Mouse (Mus musculus): ENCODE data around the gene Auts2. TPM values are rescaled to one million over a fixed set of nuclear protein-coding genes. Genes with fewer than 3 reads are reported as not detected.

Auts2 gene
- polyA plus RNA-seq, 2 experiments, result 38.3 to 50.8 TPM

GRCm38 (mm10) chr5:132299716-132300115 lies 243.4 kb downstream of the Auts2 start:
- H3K27me3 ChIP-seq (ENCODE audit: control insufficient read depth, insufficient read depth, low read length), result no peaks in the 10 kb centered on the region
- TF ChIP-seq POLR2A (IDR thresholded peaks at IDR 0.05; ENCODE audit: borderline replicate concordance, extremely low read depth, insufficient read depth, insufficient read length), result no peak
- no peak overlapping the region for H3K4me3 ChIP-seq (replicated peaks; ENCODE audit: low read length)
- no peak overlapping the region for H3K27ac ChIP-seq (replicated peaks; ENCODE audit: low read depth, low read length)
- no peaks in the 10 kb centered on the region; the same call in 1 of the 2 replicates for H3K4me1 ChIP-seq (ENCODE audit: control insufficient read depth, insufficient read depth, low read length)
- DNase-seq (ENCODE audit: low spot score), result no peak
- H3K4me2 ChIP-seq (replicated peaks; ENCODE audit: low read depth, low read length, severe bottlenecking), result no peak overlapping the region
- no peak overlapping the region for H3K9ac ChIP-seq (ENCODE audit: low read depth, low read length, severe bottlenecking)
- WGBS, result 83% methylated on average over 4 of the region's 4 CpGs
- H3K36me3 ChIP-seq (ENCODE audit: control insufficient read depth, insufficient read depth, low read length), result no peaks in the 10 kb centered on the region
- no peaks in the 10 kb centered on the region for H3K9me3 ChIP-seq (ENCODE audit: control insufficient read depth, low read length)
- ATAC-seq (ENCODE audit: low FRiP score, low read depth), result no peak

GRCm38 (mm10) chr5:132298996-132299395 lies 244.1 kb downstream of the Auts2 start:
- Histone ChIP-seq H3K36me3 (ENCODE audit: control insufficient read depth, insufficient read depth, low read length) (no peaks in the 10 kb centered on the region), H3K9me3 (ENCODE audit: control insufficient read depth, low read length) (no peaks in the 10 kb centered on the region), H3K4me1 (ENCODE audit: control insufficient read depth, insufficient read depth, low read length) (no peaks in the 10 kb centered on the region; the same call in 1 of the 2 replicates), H3K4me3 (replicated peaks; ENCODE audit: low read length) (no peak overlapping the region), H3K4me2 (replicated peaks; ENCODE audit: low read depth, low read length, severe bottlenecking) (no peak overlapping the region), H3K27ac (replicated peaks; ENCODE audit: low read depth, low read length) (no peak overlapping the region), H3K27me3 (ENCODE audit: control insufficient read depth, insufficient read depth, low read length) (no peaks in the 10 kb centered on the region), H3K9ac (ENCODE audit: low read depth, low read length, severe bottlenecking) (no peak overlapping the region)
- DNase-seq (ENCODE audit: low spot score) (no peak), ATAC-seq (ENCODE audit: low FRiP score, low read depth) (no peak)
- no peak for TF ChIP-seq POLR2A (IDR thresholded peaks at IDR 0.05; ENCODE audit: borderline replicate concordance, extremely low read depth, insufficient read depth, insufficient read length)

GRCm38 (mm10) chr5:132297309-132297708 lies 245.8 kb downstream of the Auts2 start:
- H3K4me1 ChIP-seq (ENCODE audit: control insufficient read depth, insufficient read depth, low read length), result no peaks in the 10 kb centered on the region; the same call in 1 of the 2 replicates
- H3K9me3 ChIP-seq (ENCODE audit: control insufficient read depth, low read length), result no peaks in the 10 kb centered on the region
- ATAC-seq (ENCODE audit: low FRiP score, low read depth) (no peak), DNase-seq (ENCODE audit: low spot score) (no peak)
- no peak for TF ChIP-seq POLR2A (IDR thresholded peaks at IDR 0.05; ENCODE audit: borderline replicate concordance, extremely low read depth, insufficient read depth, insufficient read length)
- no peak overlapping the region for H3K27ac ChIP-seq (replicated peaks; ENCODE audit: low read depth, low read length)
- H3K4me3 ChIP-seq (replicated peaks; ENCODE audit: low read length), result no peak overlapping the region
- 94% methylated on average over 7 of the region's 7 CpGs for WGBS
- no peaks in the 10 kb centered on the region for H3K36me3 ChIP-seq (ENCODE audit: control insufficient read depth, insufficient read depth, low read length)
- no peaks in the 10 kb centered on the region for H3K27me3 ChIP-seq (ENCODE audit: control insufficient read depth, insufficient read depth, low read length)
- H3K4me2 ChIP-seq (replicated peaks; ENCODE audit: low read depth, low read length, severe bottlenecking), result no peak overlapping the region
- H3K9ac ChIP-seq (ENCODE audit: low read depth, low read length, severe bottlenecking), result no peak overlapping the region

GRCm38 (mm10) chr5:132294469-132294868 lies 248.7 kb downstream of the Auts2 start:
- no peaks in the 10 kb centered on the region for H3K9me3 ChIP-seq (ENCODE audit: control insufficient read depth, low read length)
- no peak for ATAC-seq (ENCODE audit: low FRiP score, low read depth)
- H3K27me3 ChIP-seq (ENCODE audit: control insufficient read depth, insufficient read depth, low read length), result no peaks in the 10 kb centered on the region
- H3K9ac ChIP-seq (ENCODE audit: low read depth, low read length, severe bottlenecking), result no peak overlapping the region
- no peak for TF ChIP-seq POLR2A (IDR thresholded peaks at IDR 0.05; ENCODE audit: borderline replicate concordance, extremely low read depth, insufficient read depth, insufficient read length)
- H3K36me3 ChIP-seq (ENCODE audit: control insufficient read depth, insufficient read depth, low read length), result no peaks in the 10 kb centered on the region
- H3K4me1 ChIP-seq (ENCODE audit: control insufficient read depth, insufficient read depth, low read length), result peaks cover 11% of the 10 kb centered on the region; the same call in 1 of the 2 replicates
- no peak overlapping the region for H3K4me2 ChIP-seq (replicated peaks; ENCODE audit: low read depth, low read length, severe bottlenecking)
- DNase-seq (ENCODE audit: low spot score), result no peak
- WGBS, result 55% methylated on average over 3 of the region's 3 CpGs
- H3K4me3 ChIP-seq (replicated peaks; ENCODE audit: low read length), result no peak overlapping the region
- no peak overlapping the region for H3K27ac ChIP-seq (replicated peaks; ENCODE audit: low read depth, low read length)

- DNase-seq (ENCODE audit: low spot score) (no peak), ATAC-seq (ENCODE audit: low FRiP score, low read depth) (no peak)
- Histone ChIP-seq H3K9ac (ENCODE audit: low read depth, low read length, severe bottlenecking) (no peak overlapping the region), H3K4me2 (replicated peaks; ENCODE audit: low read depth, low read length, severe bottlenecking) (no peak overlapping the region), H3K4me1 (ENCODE audit: control insufficient read depth, insufficient read depth, low read length) (peaks cover 11% of the 10 kb centered on the region; the same call in 1 of the 2 replicates), H3K27ac (replicated peaks; ENCODE audit: low read depth, low read length) (no peak overlapping the region), H3K27me3 (ENCODE audit: control insufficient read depth, insufficient read depth, low read length) (no peaks in the 10 kb centered on the region), H3K36me3 (ENCODE audit: control insufficient read depth, insufficient read depth, low read length) (no peaks in the 10 kb centered on the region), H3K4me3 (replicated peaks; ENCODE audit: low read length) (no peak overlapping the region), H3K9me3 (ENCODE audit: control insufficient read depth, low read length) (no peaks in the 10 kb centered on the region)
- TF ChIP-seq POLR2A (IDR thresholded peaks at IDR 0.05; ENCODE audit: borderline replicate concordance, extremely low read depth, insufficient read depth, insufficient read length), result no peak
- WGBS, result 67% methylated on average over 2 of the region's 2 CpGs
Observed at GRCm38 (mm10) chr5:132292932-132293331, 250.2 kb downstream of the Auts2 start.

Measured in limb, embryonic 14.5 days (tissue).